Mouse (Mus musculus): ENCODE results near the gene Bloc1s5.
"Not testable (repeated sequence)": the region's sequence is repeated elsewhere in the genome, so short reads cannot be mapped to it uniquely, and the experiment has no call there.

Gene Bloc1s5

DNA sequence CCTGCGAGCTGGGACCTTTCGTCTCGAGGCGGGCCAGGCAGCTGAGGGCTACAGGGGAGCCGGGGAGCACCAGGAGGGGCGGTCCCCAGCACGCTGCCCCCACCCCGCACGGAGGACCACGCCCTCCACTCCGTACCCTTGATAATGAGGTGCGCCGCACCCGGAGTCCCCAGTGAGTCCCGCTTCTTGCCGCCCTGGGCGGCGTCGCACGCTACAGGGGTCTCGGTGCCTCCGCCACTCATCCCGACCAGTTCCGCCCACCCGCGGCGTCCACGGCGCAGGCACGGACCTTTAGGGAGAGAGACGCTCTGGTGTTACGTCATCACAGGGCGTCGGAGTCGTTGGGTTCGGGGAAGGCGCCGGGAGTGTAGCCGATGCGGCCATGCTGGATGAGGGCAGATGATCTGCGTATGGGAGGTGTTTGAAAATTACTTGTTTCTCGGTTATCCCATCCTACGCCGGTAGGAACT, at the start of gene Bloc1s5:
Gene Bloc1s5 (minus strand): TSS at position 310 of the 470 bp plus-strand sequence.
- in situ Hi-C loops (cut with MboI; ENCODE audit: low pct_unique_long_range_greater_than_20kb in 1 of 2, low sequenced_read_pairs in 2 of 2, unreplicated experiment in 1 of 2), result no loop called here

DNA sequence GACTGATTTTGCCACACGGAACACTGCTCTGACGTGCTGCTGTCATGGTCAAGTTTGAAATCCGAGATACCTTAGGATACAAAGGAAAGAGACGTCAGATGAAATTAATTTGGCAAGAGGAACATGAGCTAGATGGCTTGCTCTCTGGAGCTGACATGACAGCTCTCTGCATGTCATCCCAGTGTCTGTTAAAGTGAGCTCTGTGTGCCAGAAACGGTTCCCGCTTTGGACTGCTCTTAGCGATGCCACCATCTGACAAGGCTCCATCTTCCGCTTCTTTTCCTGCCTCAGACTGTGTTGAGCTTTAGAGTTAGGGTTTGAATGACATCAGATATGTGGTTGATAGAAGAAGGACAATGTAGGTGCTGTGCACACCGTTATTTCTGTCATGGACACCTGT, 37.4 kb upstream of the Bloc1s5 start:
- in situ Hi-C loops (cut with MboI; ENCODE audit: low pct_unique_long_range_greater_than_20kb in 1 of 2, low sequenced_read_pairs in 2 of 2, unreplicated experiment in 1 of 2), result no loop called here

DNA sequence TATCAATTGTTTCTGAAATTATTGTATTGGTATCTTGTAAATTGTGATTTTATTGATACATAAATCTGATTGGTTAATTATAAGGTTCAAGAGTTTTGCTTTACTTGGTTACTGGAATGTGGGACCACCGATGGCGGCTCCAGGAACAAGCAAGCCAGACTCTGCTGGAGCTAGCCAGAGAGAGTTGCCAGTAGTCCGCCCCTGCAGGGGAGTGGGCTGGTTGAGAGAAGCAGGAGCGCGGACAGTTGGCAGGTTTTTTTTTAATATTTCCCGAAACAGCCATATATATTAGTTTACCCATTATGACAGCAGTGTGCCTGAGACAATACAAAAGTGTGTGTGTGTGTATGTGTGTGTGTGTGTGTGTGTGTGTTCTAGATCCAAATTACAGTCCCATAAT, 36.5 kb upstream of the Bloc1s5 start:
- in situ Hi-C loops (cut with MboI; ENCODE audit: low pct_unique_long_range_greater_than_20kb in 1 of 2, low sequenced_read_pairs in 2 of 2, unreplicated experiment in 1 of 2), result not testable (repeated sequence)

DNA sequence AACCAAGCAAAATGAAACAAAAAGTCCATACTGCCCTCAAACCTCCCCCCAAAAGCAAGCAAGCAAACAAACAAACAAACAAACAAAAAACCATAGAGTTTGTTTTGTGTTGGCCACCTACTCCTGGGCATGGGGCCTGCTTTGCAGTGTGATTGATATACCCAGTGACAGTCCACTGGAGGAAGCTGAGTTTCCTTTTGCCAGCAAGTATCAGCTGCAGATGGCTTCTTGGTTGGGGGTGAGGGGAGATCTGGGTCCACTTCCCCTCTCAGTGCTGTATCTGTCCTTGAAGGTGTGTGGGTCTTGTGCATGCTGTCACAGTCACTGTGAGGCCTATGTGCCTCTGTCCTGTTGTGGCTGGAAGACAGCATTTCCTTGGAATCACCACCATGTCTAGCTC, 35.1 kb upstream of the Bloc1s5 start:
- in situ Hi-C loops (cut with MboI; ENCODE audit: low pct_unique_long_range_greater_than_20kb in 1 of 2, low sequenced_read_pairs in 2 of 2, unreplicated experiment in 1 of 2), result no loop called here

DNA sequence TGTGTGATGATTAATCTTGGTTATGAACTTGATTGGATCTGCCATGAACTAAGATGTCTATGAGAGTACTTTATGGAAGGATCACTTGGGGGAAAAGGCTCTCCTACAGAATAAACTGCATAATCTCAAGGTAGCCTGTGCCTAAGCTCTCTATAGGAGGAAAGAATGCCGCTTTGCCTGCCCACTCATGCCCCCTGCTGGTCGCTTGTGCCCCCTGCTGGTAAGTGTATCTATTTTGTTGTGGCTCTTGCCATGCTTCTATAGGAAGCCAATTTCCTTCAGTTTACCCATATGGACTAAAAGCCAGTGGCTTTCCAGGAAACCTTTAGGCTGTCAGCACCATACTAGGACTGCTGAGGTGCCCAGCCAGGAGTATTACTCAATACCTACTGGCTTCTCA, 33.6 kb upstream of the Bloc1s5 start:
- in situ Hi-C loops (cut with MboI; ENCODE audit: low pct_unique_long_range_greater_than_20kb in 1 of 2, low sequenced_read_pairs in 2 of 2, unreplicated experiment in 1 of 2), result no loop called here

DNA sequence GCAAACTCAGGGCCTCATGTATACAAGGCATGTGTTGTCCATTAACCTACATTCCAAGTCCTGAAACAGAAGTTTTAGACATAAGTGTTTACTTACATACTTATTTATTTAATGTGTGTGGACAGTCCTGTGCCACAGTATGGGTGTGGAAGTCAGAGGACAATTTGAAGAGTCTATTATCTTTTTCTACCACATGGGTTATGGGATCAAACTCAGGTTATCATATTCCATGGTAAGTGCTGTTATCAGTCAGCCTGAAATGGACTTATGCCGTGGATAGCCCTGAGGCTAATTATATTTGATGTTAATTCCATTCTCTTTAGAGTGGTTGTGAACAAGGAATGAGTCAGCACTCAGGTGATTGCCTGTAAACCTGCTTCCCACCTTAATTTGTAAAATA, 29.8 kb upstream of the Bloc1s5 start:
- in situ Hi-C loops (cut with MboI; ENCODE audit: low pct_unique_long_range_greater_than_20kb in 1 of 2, low sequenced_read_pairs in 2 of 2, unreplicated experiment in 1 of 2), result no loop called here

DNA sequence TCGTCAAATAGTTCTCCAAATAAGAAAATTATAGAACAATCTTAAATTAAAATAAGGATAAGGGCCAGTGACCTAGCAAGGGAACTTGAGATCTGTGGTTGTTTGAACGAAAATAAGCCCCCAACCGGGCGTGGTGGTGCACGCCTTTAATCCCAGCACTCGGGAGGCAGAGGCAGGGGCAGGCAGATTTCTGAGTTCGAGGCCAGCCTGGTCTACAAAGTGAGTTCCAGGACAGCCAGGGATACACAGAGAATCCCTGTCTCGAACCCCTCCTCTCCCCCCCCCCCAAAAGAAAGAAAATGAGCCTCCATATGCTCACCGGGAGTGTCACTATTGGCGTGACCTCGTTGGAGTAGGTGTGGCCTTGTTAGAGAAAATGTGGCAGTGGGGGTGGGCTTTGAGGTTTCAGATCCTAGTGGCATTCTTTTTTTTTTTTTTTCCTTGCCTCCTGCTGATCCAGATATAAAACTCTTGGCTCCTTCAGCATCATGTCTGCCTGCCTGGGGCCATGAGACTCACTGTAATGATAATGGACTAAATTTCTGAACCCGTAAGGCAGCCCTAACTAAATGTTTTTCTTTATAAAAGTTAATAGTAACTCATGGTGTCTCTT, 24.7 kb upstream of the Bloc1s5 start:
- in situ Hi-C loops (cut with MboI; ENCODE audit: low pct_unique_long_range_greater_than_20kb in 1 of 2, low sequenced_read_pairs in 2 of 2, unreplicated experiment in 1 of 2), result no loop called here

DNA sequence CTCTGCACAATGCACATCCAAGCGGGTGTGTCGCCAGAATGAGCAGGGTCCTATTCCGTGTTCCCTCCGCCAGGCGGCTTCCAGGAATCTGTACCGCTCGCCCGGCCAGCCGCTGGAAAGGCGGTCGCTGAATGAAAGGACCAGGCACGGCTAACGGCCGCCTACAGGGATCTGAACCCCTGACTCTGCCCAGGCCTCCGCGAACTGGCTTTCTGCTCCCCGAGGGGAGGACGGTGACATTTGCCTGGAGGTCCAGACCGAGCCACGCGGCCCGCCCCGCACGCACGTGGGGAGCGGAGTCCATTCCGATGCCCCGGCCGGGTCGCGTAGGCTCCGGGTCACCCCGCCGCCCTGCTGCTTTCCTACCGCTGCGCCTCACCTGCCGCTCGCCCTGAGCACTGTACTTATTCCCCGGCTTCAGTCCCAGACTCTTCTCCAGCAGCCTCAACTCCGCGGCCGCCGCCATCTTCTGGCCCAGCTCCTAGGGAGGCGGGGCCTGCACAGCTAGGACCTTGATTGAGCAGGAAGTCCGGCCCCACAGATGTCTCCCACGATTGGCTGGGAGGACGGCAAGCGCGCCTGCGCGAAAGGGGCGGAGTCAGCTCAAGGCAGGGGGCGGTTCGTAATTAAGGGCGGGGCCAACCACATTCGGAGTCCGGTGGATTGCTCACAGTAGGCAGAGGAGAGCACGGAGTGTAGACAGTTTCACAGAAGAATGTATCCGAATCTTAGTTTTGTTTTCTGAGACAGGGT, 23.8 kb upstream of the Bloc1s5 start, which contains the start of gene Eef1e1:
Gene Eef1e1 (minus strand): TSS at position 531 of the 753 bp plus-strand sequence.
- in situ Hi-C loops (cut with MboI; ENCODE audit: low pct_unique_long_range_greater_than_20kb in 1 of 2, low sequenced_read_pairs in 2 of 2, unreplicated experiment in 1 of 2), result no loop called here

DNA sequence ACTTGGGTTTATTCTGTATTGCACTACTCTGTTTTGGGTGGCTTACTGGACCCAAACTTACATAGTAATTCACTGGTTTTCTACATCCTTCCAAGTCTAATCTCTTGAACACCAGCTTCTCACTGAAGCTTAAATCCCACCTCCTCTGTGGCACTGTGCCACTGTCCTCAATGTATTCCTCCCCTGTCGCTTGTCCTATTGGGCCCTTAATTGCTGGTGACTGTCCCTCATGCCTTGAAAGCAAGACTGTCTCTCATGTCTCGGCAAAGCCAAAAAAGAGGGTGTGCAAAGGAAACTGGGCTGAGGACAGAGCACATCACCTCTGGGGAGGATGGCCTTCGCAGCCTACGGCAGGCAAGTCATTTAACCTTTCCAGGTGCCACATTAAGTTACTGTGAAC, 23.0 kb upstream of the Bloc1s5 start:
- in situ Hi-C loops (cut with MboI; ENCODE audit: low pct_unique_long_range_greater_than_20kb in 1 of 2, low sequenced_read_pairs in 2 of 2, unreplicated experiment in 1 of 2), result no loop called here

DNA sequence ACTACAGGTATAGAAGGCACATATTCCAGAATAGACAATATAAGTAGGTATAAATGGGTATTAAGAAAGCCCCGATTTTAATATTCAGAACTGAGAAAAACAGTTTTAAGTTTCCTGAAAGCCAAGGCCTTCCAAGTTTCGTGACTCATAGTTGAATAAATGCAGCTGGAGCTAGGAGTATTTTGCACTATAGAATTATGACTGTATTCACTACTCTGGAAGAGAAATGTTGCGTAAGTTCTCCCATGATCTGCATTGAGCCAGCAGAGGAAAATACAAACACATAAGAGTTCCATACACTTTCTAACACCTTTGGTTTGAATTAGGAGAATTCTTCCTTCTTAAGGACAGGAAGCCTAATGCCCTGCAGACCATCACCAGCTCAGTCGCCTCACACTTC, 15.4 kb upstream of the Bloc1s5 start:
- in situ Hi-C loops (cut with MboI; ENCODE audit: low pct_unique_long_range_greater_than_20kb in 1 of 2, low sequenced_read_pairs in 2 of 2, unreplicated experiment in 1 of 2), result no loop called here

DNA sequence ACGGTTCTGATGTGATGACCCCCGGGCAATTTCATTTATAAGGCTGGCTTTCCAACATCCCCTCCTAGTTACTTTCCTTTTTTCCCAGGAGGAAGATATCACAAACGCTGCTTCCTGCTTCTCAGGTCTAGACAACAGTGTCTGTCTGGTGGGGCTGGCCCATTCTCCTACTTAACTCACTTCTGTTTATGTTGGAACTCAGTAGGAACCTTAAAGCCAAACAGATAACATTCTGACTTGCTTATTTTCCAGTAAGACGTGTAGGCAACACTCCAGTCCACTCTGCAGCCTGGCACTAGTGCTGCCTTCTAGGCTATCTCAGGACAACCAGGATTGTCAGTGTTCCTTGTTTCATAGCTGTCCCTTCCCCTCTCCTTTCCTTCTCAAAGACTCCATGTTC, 14.2 kb upstream of the Bloc1s5 start:
- in situ Hi-C loops (cut with MboI; ENCODE audit: low pct_unique_long_range_greater_than_20kb in 1 of 2, low sequenced_read_pairs in 2 of 2, unreplicated experiment in 1 of 2), result no loop called here

DNA sequence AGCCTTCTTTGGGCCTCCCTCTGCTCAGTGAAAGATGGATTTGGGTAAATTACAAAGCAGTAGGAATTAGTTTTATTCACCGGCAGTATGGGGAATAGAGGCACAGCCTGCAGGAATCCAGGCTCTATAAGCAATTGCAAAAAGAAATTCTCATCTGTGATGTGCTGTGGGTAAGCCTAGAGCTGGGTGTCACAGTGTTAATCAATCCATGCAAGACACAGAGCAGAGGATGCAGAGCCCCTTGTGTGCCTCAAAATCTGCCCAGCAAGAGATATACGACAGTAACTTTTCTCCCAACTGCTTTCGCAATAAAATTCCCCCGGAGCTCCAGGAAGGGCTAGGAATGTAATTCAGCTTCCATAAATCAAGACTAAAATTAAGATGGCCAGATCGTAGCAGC, 6.5 kb upstream of the Bloc1s5 start:
- in situ Hi-C loops (cut with MboI; ENCODE audit: low pct_unique_long_range_greater_than_20kb in 1 of 2, low sequenced_read_pairs in 2 of 2, unreplicated experiment in 1 of 2), result no loop called here

DNA sequence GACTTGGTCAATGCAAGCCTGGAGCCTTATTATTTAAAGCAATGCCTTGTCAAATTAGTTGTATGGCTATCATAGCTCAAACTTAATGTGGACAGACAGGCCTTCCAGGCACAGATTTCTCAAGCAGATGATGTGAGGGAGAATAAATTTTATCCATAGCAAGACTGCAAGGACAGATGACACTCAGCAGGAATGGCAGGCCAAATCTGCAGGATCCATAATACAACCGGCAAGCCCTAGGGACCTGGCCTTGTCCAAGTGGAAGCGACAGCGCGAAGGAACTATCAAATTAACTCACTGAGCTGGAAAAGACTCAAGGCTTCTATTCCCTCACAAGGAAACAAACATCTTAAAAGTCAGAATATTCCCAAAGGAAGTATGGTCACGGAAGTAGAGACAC, 6.1 kb upstream of the Bloc1s5 start:
- in situ Hi-C loops (cut with MboI; ENCODE audit: low pct_unique_long_range_greater_than_20kb in 1 of 2, low sequenced_read_pairs in 2 of 2, unreplicated experiment in 1 of 2), result no loop called here

DNA sequence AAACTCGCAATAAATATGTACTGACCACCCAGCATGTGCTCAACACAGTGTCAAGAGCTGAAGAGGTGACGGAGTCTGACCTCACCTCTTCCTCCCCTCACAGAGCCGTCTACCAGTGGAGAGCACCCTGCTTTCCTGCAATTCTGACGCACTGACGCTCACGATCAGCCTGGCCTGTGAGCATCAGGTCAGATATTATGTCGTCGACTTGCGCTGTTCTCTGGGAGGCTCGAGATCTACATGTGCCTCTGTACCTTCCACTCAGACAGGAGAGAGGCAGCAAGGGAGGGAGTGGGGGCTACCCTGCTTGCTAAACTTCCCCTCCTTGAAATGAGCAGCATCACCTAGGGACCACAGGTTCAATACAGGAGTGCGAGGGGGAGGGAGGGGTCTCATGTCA, 3.8 kb upstream of the Bloc1s5 start:
- in situ Hi-C loops (cut with MboI; ENCODE audit: low pct_unique_long_range_greater_than_20kb in 1 of 2, low sequenced_read_pairs in 2 of 2, unreplicated experiment in 1 of 2), result no loop called here

DNA sequence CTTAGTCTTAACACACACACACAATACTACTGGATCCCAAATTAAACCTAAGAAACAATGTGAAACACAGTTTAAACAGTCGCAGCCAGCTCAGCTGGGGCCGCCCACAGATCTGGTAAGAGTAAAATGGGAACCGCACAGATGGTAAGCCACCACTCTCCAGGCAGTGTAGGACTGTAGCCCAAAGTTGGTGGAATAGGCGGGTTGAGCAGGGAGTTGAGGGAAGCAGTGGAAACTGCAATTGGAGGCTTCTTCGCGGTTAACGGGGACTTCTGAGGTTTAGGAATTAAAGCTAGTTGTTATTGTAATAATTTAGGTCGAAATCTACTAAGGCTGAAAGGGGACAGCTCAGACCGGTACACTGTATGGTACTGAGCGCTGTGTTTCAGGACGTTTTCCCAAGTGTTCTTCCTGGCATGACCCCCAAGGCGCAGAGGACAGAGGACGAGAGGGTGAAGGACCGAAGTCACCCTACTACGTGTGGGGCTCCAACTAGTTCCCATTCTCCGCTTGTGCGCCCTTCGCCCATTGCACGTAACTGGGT, 581 bp downstream of the Bloc1s5 start:
- in situ Hi-C loops (cut with MboI; ENCODE audit: low pct_unique_long_range_greater_than_20kb in 1 of 2, low sequenced_read_pairs in 2 of 2, unreplicated experiment in 1 of 2), result no loop called here

DNA sequence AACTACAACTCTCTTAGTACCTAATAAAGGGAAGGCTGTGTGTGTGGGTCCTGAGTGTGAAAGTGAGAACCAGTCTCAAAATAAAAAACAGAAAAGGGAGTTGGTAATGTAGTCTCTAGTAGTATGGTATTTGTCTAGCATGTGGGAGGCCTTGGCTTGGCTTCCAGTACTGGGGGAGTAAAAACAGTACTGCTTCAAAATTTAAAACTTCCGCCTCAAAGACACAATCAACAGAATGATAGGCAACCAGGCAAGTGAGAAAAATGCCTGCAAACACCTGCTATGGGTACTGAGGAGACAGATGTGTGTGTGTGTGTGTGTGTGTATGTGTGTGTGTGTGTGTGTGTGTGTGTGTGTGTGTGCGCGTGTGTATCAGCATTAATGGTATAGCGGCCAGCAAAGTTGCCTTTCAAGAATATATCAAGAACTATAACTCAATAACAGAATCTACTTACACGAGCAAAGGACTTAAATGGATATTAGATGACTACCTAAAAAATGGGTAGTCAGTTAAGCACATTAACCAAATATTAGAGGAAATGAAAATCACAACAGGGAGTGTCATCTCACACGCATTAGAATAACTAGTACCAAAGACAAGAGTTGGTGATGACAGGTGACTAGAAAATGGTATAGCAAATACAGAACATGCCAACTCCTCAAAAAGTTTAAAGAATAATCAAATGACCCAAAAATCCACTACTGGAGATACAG, 1.5 kb downstream of the Bloc1s5 start:
- in situ Hi-C loops (cut with MboI; ENCODE audit: low pct_unique_long_range_greater_than_20kb in 1 of 2, low sequenced_read_pairs in 2 of 2, unreplicated experiment in 1 of 2), result no loop called here

DNA sequence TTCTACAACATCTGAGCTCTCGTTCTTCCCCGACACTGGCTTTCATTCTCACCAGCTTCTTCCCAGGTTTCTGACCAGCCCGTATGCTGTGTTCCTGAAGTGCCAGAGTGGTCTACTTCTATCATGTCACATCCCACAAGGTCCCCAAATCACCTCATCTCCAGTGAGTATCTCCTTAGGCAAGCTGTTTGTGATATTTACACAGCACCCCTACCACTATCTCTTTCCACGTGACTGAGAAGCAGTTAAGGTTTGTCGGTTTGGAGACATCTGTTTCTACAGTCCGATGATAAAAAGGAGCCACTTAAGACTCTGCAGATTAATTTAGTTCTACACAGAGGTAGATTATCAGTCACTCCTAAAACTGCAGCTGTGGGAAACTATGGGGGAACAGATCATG, 2.4 kb downstream of the Bloc1s5 start:
- in situ Hi-C loops (cut with MboI; ENCODE audit: low pct_unique_long_range_greater_than_20kb in 1 of 2, low sequenced_read_pairs in 2 of 2, unreplicated experiment in 1 of 2), result no loop called here

DNA sequence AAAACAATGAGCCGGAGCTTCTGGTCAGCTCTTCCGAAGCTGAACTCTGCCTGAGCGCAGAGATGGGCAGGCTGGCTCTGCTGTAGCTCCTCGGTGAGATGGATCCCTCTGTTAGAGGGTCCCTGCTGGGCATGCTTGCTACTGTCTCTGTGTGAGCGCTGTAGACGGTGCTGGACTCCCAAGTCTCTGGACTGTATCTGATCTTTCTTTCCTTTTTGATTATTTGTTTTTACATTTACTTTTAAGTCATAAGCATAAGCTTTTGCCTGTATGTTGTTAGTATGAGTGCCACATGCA, 8.7 kb downstream of the Bloc1s5 start:
- in situ Hi-C loops (cut with MboI; ENCODE audit: low pct_unique_long_range_greater_than_20kb in 1 of 2, low sequenced_read_pairs in 2 of 2, unreplicated experiment in 1 of 2), result no loop called here

DNA sequence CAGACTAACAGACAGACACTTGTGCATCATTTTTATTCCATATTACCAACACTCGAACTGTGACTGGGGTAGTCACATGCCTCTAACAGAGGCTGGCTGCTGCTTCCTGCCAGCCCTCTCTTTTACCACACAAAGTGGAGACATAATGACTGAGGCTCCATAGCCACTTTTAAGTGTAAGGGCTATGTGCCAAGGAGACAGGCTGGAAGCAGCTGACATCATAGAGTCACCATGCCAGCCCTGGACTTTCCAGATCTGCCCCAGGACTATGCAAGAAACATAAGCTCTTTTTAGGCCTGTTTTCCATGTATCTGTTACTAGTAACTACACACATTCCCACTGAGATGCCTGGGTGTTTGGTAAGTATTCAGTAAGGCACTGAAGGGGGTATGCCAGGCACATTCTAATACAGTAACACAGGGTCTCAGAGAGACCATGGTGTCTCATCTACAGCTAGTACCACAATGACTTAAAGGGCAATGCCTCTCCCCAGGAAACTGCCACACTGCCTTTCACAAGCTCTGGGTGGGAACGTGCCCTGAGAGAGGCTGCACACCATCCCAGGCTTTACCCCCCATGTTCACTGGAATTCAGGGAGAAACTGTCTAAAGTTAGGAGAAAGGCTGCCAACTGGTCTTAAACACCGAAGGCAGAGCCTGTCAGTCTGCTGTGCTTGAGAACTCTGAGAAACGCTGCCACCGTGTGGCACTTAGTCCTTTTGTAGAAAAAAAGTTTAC, 9.2 kb downstream of the Bloc1s5 start:
- in situ Hi-C loops (cut with MboI; ENCODE audit: low pct_unique_long_range_greater_than_20kb in 1 of 2, low sequenced_read_pairs in 2 of 2, unreplicated experiment in 1 of 2), result no loop called here

Data from mouse embryonic stem cell (cell line).